Comparison of ENCODE assay signal across 12 mouse cellular contexts in genomic region chr5:139323260-139323924, GRCm38 (mm10). TPM values are rescaled to one million over a fixed set of nuclear protein-coding genes. Genes with fewer than 3 reads are reported as not detected.
DNase-seq lines count a peak whose midpoint lies in the region; ATAC-seq and TF ChIP-seq lines count a peak whose summit lies in the region.
"Had no signal": no experiment of that assay in that cellular context is flagged by ENCODE, and none has a peak within 500 bp of the region (broad histone marks: within the 10 kb centered on the region; RNA-seq: fewer than 3 reads in every experiment).

No protein-coding gene starts in this region.

- H3K9ac ChIP-seq in forebrain, embryonic 13.5 days: 0 out of 2 replicates have a peak overlapping the region, but pooled peaks have one; percentile 12
- no peak overlapping the region for H3K9ac ChIP-seq in forebrain, embryonic 16.5 days (replicated peaks; ENCODE audit: low read depth, low read length)
- H3K9ac ChIP-seq: limb, embryonic 15.5 days had no signal

- no peaks in the 10 kb centered on the region for H3K9me3 ChIP-seq in forebrain, embryonic 13.5 days (replicated peaks)
- no peaks in the 10 kb centered on the region for H3K9me3 ChIP-seq in forebrain, embryonic 10.5 days
- H3K9me3 ChIP-seq in forebrain, embryonic 16.5 days (ENCODE audit: control insufficient read depth, low read length): no peaks in the 10 kb centered on the region
- H3K9me3 ChIP-seq: limb, embryonic 15.5 days had no signal

- H3K4me2 ChIP-seq in forebrain, embryonic 13.5 days: no peak overlapping the region
- H3K4me2 ChIP-seq in forebrain, embryonic 16.5 days (ENCODE audit: low read length): no peak overlapping the region
- H3K4me2 ChIP-seq: limb, embryonic 15.5 days had no signal

- H3K27me3 ChIP-seq in forebrain, embryonic 13.5 days: peaks cover 46% of the 10 kb centered on the region
- H3K27me3 ChIP-seq in forebrain, embryonic 10.5 days (ENCODE audit: poor library complexity, severe bottlenecking): peaks cover 59% of the 10 kb centered on the region
- H3K27me3 ChIP-seq in forebrain, embryonic 16.5 days (replicated peaks; ENCODE audit: control insufficient read depth, insufficient read depth, low read length): peaks cover 24% of the 10 kb centered on the region

- H3K4me1 ChIP-seq in forebrain, embryonic 13.5 days: peaks cover 19% of the 10 kb centered on the region; the same call in 1 of the 2 replicates
- H3K4me1 ChIP-seq in forebrain, embryonic 10.5 days: peaks cover 27% of the 10 kb centered on the region
- H3K4me1 ChIP-seq in olfactory bulb, adult 2 months (ENCODE audit: control insufficient read depth, insufficient read depth, low read length): peaks cover 35% of the 10 kb centered on the region
- peaks cover 14% of the 10 kb centered on the region for H3K4me1 ChIP-seq in forebrain, embryonic 16.5 days (replicated peaks; ENCODE audit: control insufficient read depth, insufficient read depth, low read length)

- 80% methylated on average over 9 of the region's 9 CpGs for WGBS in forebrain, embryonic 13.5 days
- 86% methylated on average over 9 of the region's 9 CpGs for WGBS in forebrain, embryonic 10.5 days
- WGBS in olfactory bulb, adult 2 months: 74% methylated on average over 9 of the region's 9 CpGs
- WGBS in forebrain, embryonic 16.5 days: 77% methylated on average over 9 of the region's 9 CpGs

- no peaks in the 10 kb centered on the region for H3K36me3 ChIP-seq in forebrain, embryonic 13.5 days (ENCODE audit: poor library complexity, severe bottlenecking)
- H3K36me3 ChIP-seq in forebrain, embryonic 10.5 days (replicated peaks): no peaks in the 10 kb centered on the region
- no peaks in the 10 kb centered on the region for H3K36me3 ChIP-seq in forebrain, embryonic 16.5 days (ENCODE audit: control insufficient read depth, insufficient read depth)
- H3K36me3 ChIP-seq: limb, embryonic 15.5 days had no signal

- H3K27ac ChIP-seq in forebrain, embryonic 13.5 days: no peak overlapping the region
- no peak overlapping the region for H3K27ac ChIP-seq in forebrain, embryonic 10.5 days
- H3K27ac ChIP-seq in olfactory bulb, adult 2 months (ENCODE audit: insufficient read depth, low read depth, low read length): no peak overlapping the region; the same call in 1 of the 2 replicates
- no peak overlapping the region for H3K27ac ChIP-seq in forebrain, embryonic 16.5 days (ENCODE audit: low read length)
- H3K27ac ChIP-seq: limb, embryonic 15.5 days had no signal

- TF ChIP-seq CTCF in olfactory bulb, adult 2 months (IDR thresholded peaks at IDR 0.05; ENCODE audit: insufficient read depth, low read depth, low read length): no peak

- TF ChIP-seq POLR2A in olfactory bulb, adult 2 months (IDR thresholded peaks at IDR 0.05; ENCODE audit: insufficient read depth, low read depth, low read length): no peak

- DNase-seq in forebrain, embryonic 10.5 days (ENCODE audit: extremely low spot score, low spot score): no peak
- DNase-seq in right cerebral cortex, adult 18-20 months: peak; percentile 47
- no peak for DNase-seq in right cerebral cortex, postnatal 25 days
- DNase-seq in kidney, postnatal 10 days: peak; percentile 74
- DNase-seq in thymus, postnatal 25 days: no peak

- ATAC-seq in forebrain, embryonic 13.5 days: no peak
- no peak for ATAC-seq in forebrain, embryonic 16.5 days

- no peak overlapping the region for H3K4me3 ChIP-seq in forebrain, embryonic 13.5 days
- no peak overlapping the region for H3K4me3 ChIP-seq in forebrain, embryonic 10.5 days
- peak overlapping the region; percentile 88 for H3K4me3 ChIP-seq in olfactory bulb, adult 2 months (ENCODE audit: insufficient read depth, low read depth, low read length)
- H3K4me3 ChIP-seq in forebrain, embryonic 16.5 days (replicated peaks; ENCODE audit: low read length): no peak overlapping the region
- H3K4me3 ChIP-seq: limb, embryonic 15.5 days had no signal

RNA-seq across cellular contexts. Expression of gene Adap1, which starts 2.0 kb away (rescaled TPM):
- polyA plus RNA-seq in forebrain, embryonic 13.5 days (2015; fragmentation: Nextera tagmentation; extraction: Ambion mirVana): 3.8 and 7.0 TPM in 2 replicates
- 0.27 and 0.49 TPM in 2 replicates for polyA plus RNA-seq in forebrain, embryonic 10.5 days (2016; fragmentation: Nextera tagmentation; extraction: Ambion mirVana)
- polyA plus RNA-seq in olfactory bulb, adult 2 months (2012; ENCODE audit: insufficient read depth, insufficient read length, low replicate concordance, missing spikeins): not detected in 2 replicates
- 21.5 and 35.5 TPM in 2 replicates for polyA plus RNA-seq in forebrain, embryonic 16.5 days (2015; fragmentation: Nextera tagmentation; extraction: Ambion mirVana)

RNA-seq across cellular contexts. Expression of gene Cox19, which starts 27.8 kb away (rescaled TPM):
- polyA plus RNA-seq in forebrain, embryonic 13.5 days (2015; fragmentation: Nextera tagmentation; extraction: Ambion mirVana): 111 and 117 TPM in 2 replicates
- polyA plus RNA-seq in forebrain, embryonic 10.5 days (2016; fragmentation: Nextera tagmentation; extraction: Ambion mirVana): 119 and 120 TPM in 2 replicates
- not detected in 2 replicates for polyA plus RNA-seq in olfactory bulb, adult 2 months (2012; ENCODE audit: insufficient read depth, insufficient read length, low replicate concordance, missing spikeins)
- 90.6 and 97.9 TPM in 2 replicates for polyA plus RNA-seq in forebrain, embryonic 16.5 days (2015; fragmentation: Nextera tagmentation; extraction: Ambion mirVana)

RNA-seq across cellular contexts. Expression of gene Cyp2w1, which starts 29.0 kb away (rescaled TPM):
- not detected in 2 replicates for polyA plus RNA-seq in forebrain, embryonic 13.5 days (2015; fragmentation: Nextera tagmentation; extraction: Ambion mirVana)
- polyA plus RNA-seq in forebrain, embryonic 10.5 days (2016; fragmentation: Nextera tagmentation; extraction: Ambion mirVana): not detected in 2 replicates
- polyA plus RNA-seq in olfactory bulb, adult 2 months (2012; ENCODE audit: insufficient read depth, insufficient read length, low replicate concordance, missing spikeins): not detected in 2 replicates
- not detected in 2 replicates for polyA plus RNA-seq in forebrain, embryonic 16.5 days (2015; fragmentation: Nextera tagmentation; extraction: Ambion mirVana)
- polyA plus RNA-seq: C2C12; gonadal fat pad, adult 2 months; spleen, adult 2 months had no signal

RNA-seq across cellular contexts. Expression of gene Gpr146, which starts 54.1 kb away (rescaled TPM):
- polyA plus RNA-seq in forebrain, embryonic 13.5 days (2015; fragmentation: Nextera tagmentation; extraction: Ambion mirVana): 0.93 and 0.97 TPM in 2 replicates
- 1.6 and 1.8 TPM in 2 replicates for polyA plus RNA-seq in forebrain, embryonic 10.5 days (2016; fragmentation: Nextera tagmentation; extraction: Ambion mirVana)
- not detected in 2 replicates for polyA plus RNA-seq in olfactory bulb, adult 2 months (2012; ENCODE audit: insufficient read depth, insufficient read length, low replicate concordance, missing spikeins)
- polyA plus RNA-seq in forebrain, embryonic 16.5 days (2015; fragmentation: Nextera tagmentation; extraction: Ambion mirVana): 1.5 and 1.8 TPM in 2 replicates

Comparison
In these comparisons a context has a peak if more than half of its experiments do, and no peak if none do; other contexts are left out.
1. DNase-seq: peak in right cerebral cortex, adult 18-20 months (single experiment) and kidney, postnatal 10 days (single experiment); none in forebrain, embryonic 10.5 days (single experiment), right cerebral cortex, postnatal 25 days (single experiment) and thymus, postnatal 25 days (single experiment).
2. RNA of gene Cox19, which starts 27.8 kb away (polyA plus RNA-seq): 119 to 120 TPM in forebrain, embryonic 10.5 days, 111 to 117 TPM in forebrain, embryonic 13.5 days and 90.6 to 97.9 TPM in forebrain, embryonic 16.5 days; not detected in olfactory bulb, adult 2 months; every median in the first group is over 10 times any median in the second.